Mouse (Mus musculus): Measurements from ENCODE around the gene Olfr338. TPM values are rescaled to one million over a fixed set of nuclear protein-coding genes. Genes with fewer than 3 reads are reported as not detected.
"Not testable (repeated sequence)": the region's sequence is repeated elsewhere in the genome, so short reads cannot be mapped to it uniquely, and the experiment has no call there.

The Olfr338 gene
- not detected in 2 replicates for polyA plus RNA-seq (2015; fragmentation: Nextera tagmentation; extraction: Ambion mirVana)

- Histone ChIP-seq H3K4me2 (no peak within 1 kb of the TSS), H3K36me3 (no peaks in the 10 kb centered on the region), H3K27ac (no peak within 1 kb of the TSS), H3K9ac (no peak within 1 kb of the TSS), H3K4me1 (no peaks in the 10 kb centered on the region), H3K27me3 (no peaks in the 10 kb centered on the region), H3K4me3 (replicated peaks) (no peak within 1 kb of the TSS), H3K9me3 (replicated peaks) (no peaks in the 10 kb centered on the region)
- ATAC-seq (replicated peaks; ENCODE audit: low FRiP score): no peak
These were observed at the start of gene Olfr338 for GRCm38 (mm10) chr2:36373219-36373618. Gene Olfr338 (plus strand): TSS chr2:36373519.

GRCm38 (mm10) chr2:36415174-36415573 is 41.9 kb downstream of the Olfr338 start:
- WGBS: 86% methylated on average over 3 of the region's 3 CpGs
- H3K27ac ChIP-seq; H3K9me3 ChIP-seq (replicated peaks); H3K9ac ChIP-seq; H3K4me1 ChIP-seq; H3K4me3 ChIP-seq (replicated peaks); H3K36me3 ChIP-seq; H3K27me3 ChIP-seq; ATAC-seq (replicated peaks; ENCODE audit: low FRiP score); H3K4me2 ChIP-seq: not testable (repeated sequence)

- not testable (repeated sequence) for H3K9me3 ChIP-seq (replicated peaks); ATAC-seq (replicated peaks; ENCODE audit: low FRiP score); H3K36me3 ChIP-seq; H3K27ac ChIP-seq; H3K4me1 ChIP-seq; H3K27me3 ChIP-seq; H3K9ac ChIP-seq; H3K4me3 ChIP-seq (replicated peaks); H3K4me2 ChIP-seq
- 89% methylated on average over 7 of the region's 7 CpGs for WGBS
These were observed 42.3 kb downstream of the Olfr338 start for GRCm38 (mm10) chr2:36415591-36415990.

- Histone ChIP-seq H3K9ac (no peak within 1 kb of the TSS), H3K27me3 (no peaks in the 10 kb centered on the region), H3K4me1 (no peaks in the 10 kb centered on the region), H3K36me3 (no peaks in the 10 kb centered on the region), H3K4me2 (no peak within 1 kb of the TSS), H3K9me3 (replicated peaks) (no peaks in the 10 kb centered on the region), H3K4me3 (replicated peaks) (no peak within 1 kb of the TSS), H3K27ac (no peak within 1 kb of the TSS)
- no peak for ATAC-seq (replicated peaks; ENCODE audit: low FRiP score)
- WGBS: 85% methylated on average over 3 of the region's 3 CpGs
These were observed 45.3 kb downstream of the Olfr338 start, which contains the start of gene Olfr339 for GRCm38 (mm10) chr2:36418647-36419046. Gene Olfr339 (plus strand): TSS chr2:36418947.

Other genes starting within 250 kb of the Olfr338 start
- gene Mrrf, start 237.1 kb upstream of the Olfr338 start, polyA plus RNA-seq (2015; fragmentation: Nextera tagmentation; extraction: Ambion mirVana): 26.7 and 28.6 TPM in 2 replicates
- 69.3 and 71.1 TPM in 2 replicates for gene Rbm18, start 236.7 kb upstream of the Olfr338 start, polyA plus RNA-seq (2015; fragmentation: Nextera tagmentation; extraction: Ambion mirVana)
- 29.2 and 30.6 TPM in 2 replicates for gene Ptgs1, start 143.1 kb upstream of the Olfr338 start, polyA plus RNA-seq (2015; fragmentation: Nextera tagmentation; extraction: Ambion mirVana)
- gene Olfr339, start 45.4 kb downstream of the Olfr338 start, polyA plus RNA-seq (2015; fragmentation: Nextera tagmentation; extraction: Ambion mirVana): not detected in 2 replicates
- not detected in 2 replicates for gene Olfr340, start 79.1 kb downstream of the Olfr338 start, polyA plus RNA-seq (2015; fragmentation: Nextera tagmentation; extraction: Ambion mirVana)
- gene Olfr341, start 108.9 kb downstream of the Olfr338 start, polyA plus RNA-seq (2015; fragmentation: Nextera tagmentation; extraction: Ambion mirVana): not detected in 2 replicates
- gene Olfr342, start 151.5 kb downstream of the Olfr338 start, polyA plus RNA-seq (2015; fragmentation: Nextera tagmentation; extraction: Ambion mirVana): not detected in 2 replicates
- gene Olfr344, start 193.1 kb downstream of the Olfr338 start, polyA plus RNA-seq (2015; fragmentation: Nextera tagmentation; extraction: Ambion mirVana): not detected in 2 replicates